Mouse (Mus musculus) intestine, embryonic 15.5 days (tissue): ENCODE data around the gene Cfc1. TPM values are rescaled to one million over a fixed set of nuclear protein-coding genes. Genes with fewer than 3 reads are reported as not detected.
"Not testable (repeated sequence)": the region's sequence is repeated elsewhere in the genome, so short reads cannot be mapped to it uniquely, and the experiment has no call there.

Source experiments
- ATAC-seq: fragments of 200-750 bp; cut with Nextera tagmentation; 2 replicates; pipeline ENCODE4 v1.8.0; 2017; ENCODE audit warnings: moderate TSS enrichment, moderate library complexity
- H3K27ac ChIP-seq: fragments of 300-500 bp; sonication (generic); 2 replicates; pipeline ENCODE4 v1.5.1; 2015; ENCODE audit warnings: mild to moderate bottlenecking, inconsistent platforms
- H3K27me3 ChIP-seq: fragments of 300-500 bp; sonication (generic); replicated peaks from 2 replicates; pipeline ENCODE4 v1.6.1; 2015; ENCODE audit warnings: inconsistent platforms
- H3K36me3 ChIP-seq: fragments of 300-500 bp; sonication (generic); 2 replicates; pipeline ENCODE4 v1.6.1; 2015; ENCODE audit warnings: inconsistent platforms
- H3K4me1 ChIP-seq: fragments of 300-500 bp; sonication (generic); replicated peaks from 2 replicates; pipeline ENCODE4 v1.6.1; 2015; ENCODE audit warnings: inconsistent platforms
- H3K4me2 ChIP-seq: fragments of 300-500 bp; sonication (generic); replicated peaks from 2 replicates; pipeline ENCODE4 v1.6.1; 2015; ENCODE audit warnings: mild to moderate bottlenecking, inconsistent platforms
- H3K4me3 ChIP-seq: fragments of 300-500 bp; sonication (generic); replicated peaks from 2 replicates; pipeline ENCODE4 v1.5.1; 2015; ENCODE audit warnings: inconsistent platforms
- H3K9ac ChIP-seq: fragments of 300-500 bp; sonication (generic); 2 replicates; pipeline ENCODE4 v1.6.1; 2015; ENCODE audit warnings: inconsistent platforms
- H3K9me3 ChIP-seq: fragments of 300-500 bp; sonication (generic); 2 replicates; pipeline ENCODE4 v1.6.1; 2016; ENCODE audit warnings: inconsistent platforms
- WGBS: fragments of 180-500 bp; shearing (Covaris S2); methylation state at CpG from one replicate; pipeline ENCODE4 v1.1.7; 2015; 5-methylcytosine and 5-hydroxymethylcytosine counted together
- polyA plus RNA-seq: library from polyadenylated mRNA; unstranded; fragments of >200 nt; fragmentation: Nextera tagmentation; extraction: Ambion mirVana; gene quantifications from 2 replicates; pipeline ENCODE4 v1.2.1, GENCODE M21; 2015

Gene Cfc1
- not detected in 2 replicates for polyA plus RNA-seq

GRCm38 (mm10) chr1:34535043-34535698 lies at the start of gene Cfc1:
Gene Cfc1, plus strand, starts transcription at chr1:34535648.
- 0 out of 2 replicates have a peak within 1 kb of the TSS, but pooled peaks have one; percentile 6 for H3K4me3 ChIP-seq
- H3K27ac ChIP-seq, H3K9ac ChIP-seq, ATAC-seq, H3K9me3 ChIP-seq, H3K36me3 ChIP-seq, H3K4me1 ChIP-seq: not testable (repeated sequence)
- peaks cover 24% of the 10 kb centered on the region for H3K27me3 ChIP-seq
- 23% methylated on average over 7 of the region's 7 CpGs for WGBS
- H3K4me2 ChIP-seq = peak within 1 kb of the TSS; percentile 56

GRCm38 (mm10) chr1:34487383-34487782 lies 48.1 kb upstream of the Cfc1 start:
- H3K9ac ChIP-seq = no peak overlapping the region
- H3K4me3 ChIP-seq = no peak overlapping the region
- no peak overlapping the region for H3K27ac ChIP-seq
- ATAC-seq = no peak
- no peaks in the 10 kb centered on the region for H3K36me3 ChIP-seq
- no peaks in the 10 kb centered on the region for H3K9me3 ChIP-seq
- WGBS = 91% methylated on average over 3 of the region's 3 CpGs
- no peak overlapping the region for H3K4me2 ChIP-seq
- H3K4me1 ChIP-seq = peaks cover 4% of the 10 kb centered on the region
- H3K27me3 ChIP-seq = 0 out of 2 replicates have a peak, but pooled peaks cover 5% of the 10 kb centered on the region

- no peak overlapping the region for H3K4me3 ChIP-seq
- ATAC-seq = no peak
- H3K9ac ChIP-seq = no peak overlapping the region
- no peak overlapping the region for H3K27ac ChIP-seq
- WGBS = 92% methylated on average over 6 of the region's 6 CpGs
- H3K36me3 ChIP-seq = no peaks in the 10 kb centered on the region
- no peak overlapping the region for H3K4me2 ChIP-seq
- no peaks in the 10 kb centered on the region for H3K9me3 ChIP-seq
- H3K4me1 ChIP-seq = peaks cover 4% of the 10 kb centered on the region
- 0 out of 2 replicates have a peak, but pooled peaks cover 5% of the 10 kb centered on the region for H3K27me3 ChIP-seq
Observed at GRCm38 (mm10) chr1:34489852-34490541, 45.5 kb upstream of the Cfc1 start.

GRCm38 (mm10) chr1:34491480-34491879 lies 44.0 kb upstream of the Cfc1 start:
- H3K9me3 ChIP-seq = no peaks in the 10 kb centered on the region
- no peak overlapping the region for H3K9ac ChIP-seq
- no peaks in the 10 kb centered on the region for H3K36me3 ChIP-seq
- H3K4me3 ChIP-seq = no peak overlapping the region
- no peak overlapping the region for H3K4me2 ChIP-seq
- no peak overlapping the region for H3K27ac ChIP-seq
- ATAC-seq = no peak
- H3K27me3 ChIP-seq = no peaks in the 10 kb centered on the region
- no peaks in the 10 kb centered on the region for H3K4me1 ChIP-seq
- WGBS = 81% methylated on average over 4 of the region's 4 CpGs

GRCm38 (mm10) chr1:34502991-34503390 lies 32.5 kb upstream of the Cfc1 start:
- Histone ChIP-seq H3K9ac (no peak overlapping the region), H3K4me2 (no peak overlapping the region), H3K27ac (no peak overlapping the region), H3K9me3 (no peaks in the 10 kb centered on the region), H3K36me3 (no peaks in the 10 kb centered on the region), H3K4me1 (no peaks in the 10 kb centered on the region), H3K27me3 (no peaks in the 10 kb centered on the region), H3K4me3 (no peak overlapping the region)
- WGBS = 62% methylated on average over 3 of the region's 3 CpGs
- ATAC-seq = no peak

GRCm38 (mm10) chr1:34505307-34505706 lies 30.1 kb upstream of the Cfc1 start:
- 58% methylated on average over 7 of the region's 7 CpGs for WGBS
- ATAC-seq = no peak
- Histone ChIP-seq H3K4me3 (no peak overlapping the region), H3K4me1 (no peaks in the 10 kb centered on the region), H3K4me2 (no peak overlapping the region), H3K9me3 (no peaks in the 10 kb centered on the region), H3K9ac (no peak overlapping the region), H3K36me3 (no peaks in the 10 kb centered on the region), H3K27me3 (no peaks in the 10 kb centered on the region), H3K27ac (no peak overlapping the region)

- Histone ChIP-seq H3K4me2 (no peak overlapping the region), H3K27ac (no peak overlapping the region), H3K27me3 (no peaks in the 10 kb centered on the region), H3K9me3 (no peaks in the 10 kb centered on the region), H3K36me3 (no peaks in the 10 kb centered on the region), H3K4me3 (no peak overlapping the region), H3K4me1 (no peaks in the 10 kb centered on the region), H3K9ac (no peak overlapping the region)
- ATAC-seq = no peak
- 76% methylated on average over 4 of the region's 4 CpGs for WGBS
Observed at GRCm38 (mm10) chr1:34505970-34506551, 29.4 kb upstream of the Cfc1 start.

- Histone ChIP-seq H3K9ac (no peak overlapping the region), H3K27ac (no peak overlapping the region), H3K4me2 (no peak overlapping the region), H3K4me3 (no peak overlapping the region), H3K36me3 (no peaks in the 10 kb centered on the region), H3K27me3 (no peaks in the 10 kb centered on the region), H3K4me1 (no peaks in the 10 kb centered on the region), H3K9me3 (no peaks in the 10 kb centered on the region)
- ATAC-seq = no peak
- WGBS = 87% methylated on average over 3 of the region's 3 CpGs
Observed at GRCm38 (mm10) chr1:34507986-34508385, 27.5 kb upstream of the Cfc1 start.

- Histone ChIP-seq H3K9ac (no peak overlapping the region), H3K27me3 (no peaks in the 10 kb centered on the region), H3K4me1 (no peaks in the 10 kb centered on the region), H3K4me2 (peak overlapping the region; percentile 17; the same call in 1 of the 2 replicates), H3K36me3 (no peaks in the 10 kb centered on the region), H3K9me3 (no peaks in the 10 kb centered on the region), H3K27ac (no peak overlapping the region), H3K4me3 (no peak overlapping the region)
- ATAC-seq = no peak
- WGBS = 5% methylated on average over 7 of the region's 7 CpGs
Observed at GRCm38 (mm10) chr1:34510575-34510981, 24.9 kb upstream of the Cfc1 start.

- Histone ChIP-seq H3K9ac (no peak overlapping the region), H3K4me3 (no peak overlapping the region), H3K27me3 (no peaks in the 10 kb centered on the region), H3K4me2 (no peak overlapping the region), H3K9me3 (no peaks in the 10 kb centered on the region), H3K36me3 (no peaks in the 10 kb centered on the region), H3K4me1 (no peaks in the 10 kb centered on the region), H3K27ac (no peak overlapping the region)
- no peak for ATAC-seq
- WGBS = 7% methylated on average over 3 of the region's 3 CpGs
Observed at GRCm38 (mm10) chr1:34511027-34511426, 24.4 kb upstream of the Cfc1 start.

- Histone ChIP-seq H3K9me3 (no peaks in the 10 kb centered on the region), H3K4me2 (no peak overlapping the region), H3K27ac (no peak overlapping the region), H3K27me3 (no peaks in the 10 kb centered on the region), H3K36me3 (no peaks in the 10 kb centered on the region), H3K4me3 (no peak overlapping the region), H3K4me1 (no peaks in the 10 kb centered on the region), H3K9ac (no peak overlapping the region)
- WGBS = 84% methylated on average over 4 of the region's 4 CpGs
- ATAC-seq = no peak
Observed at GRCm38 (mm10) chr1:34513068-34513467, 22.4 kb upstream of the Cfc1 start.

- H3K9ac ChIP-seq = no peak overlapping the region
- no peaks in the 10 kb centered on the region for H3K4me1 ChIP-seq
- no peak overlapping the region for H3K27ac ChIP-seq
- H3K4me3 ChIP-seq = no peak overlapping the region
- no peaks in the 10 kb centered on the region for H3K36me3 ChIP-seq
- H3K4me2 ChIP-seq = no peak overlapping the region
- no peaks in the 10 kb centered on the region for H3K27me3 ChIP-seq
- ATAC-seq = no peak
- H3K9me3 ChIP-seq = no peaks in the 10 kb centered on the region
- 24% methylated on average over 5 of the region's 5 CpGs for WGBS
Observed at GRCm38 (mm10) chr1:34516595-34516994, 18.9 kb upstream of the Cfc1 start.
